13 mouse cellular contexts compared by ENCODE assay signal in genomic region chr17:79968819-79969218, GRCm38 (mm10).
A peak's percentile ranks its signal among the peaks of the same experiment; 100 is the strongest.
DNase-seq lines count a peak whose midpoint lies in the region; ATAC-seq lines count a peak whose summit lies in the region.
"Had no signal": no experiment of that assay in that cellular context is flagged by ENCODE, and none has a peak within 500 bp of the region (broad histone marks: within the 10 kb centered on the region; RNA-seq: fewer than 3 reads in every experiment).

No protein-coding gene starts in this region.

- no peak overlapping the region for H3K27ac ChIP-seq in heart, embryonic 12.5 days (ENCODE audit: poor library complexity, severe bottlenecking)
- peak overlapping the region; percentile 2; the same call in 1 of the 2 replicates for H3K27ac ChIP-seq in limb, embryonic 10.5 days
- peak overlapping the region; percentile 87 for H3K27ac ChIP-seq in stomach, embryonic 16.5 days (ENCODE audit: low read length)
- H3K27ac ChIP-seq: midbrain, embryonic 12.5 days had no signal

- H3K4me2 ChIP-seq in heart, embryonic 12.5 days: no peak overlapping the region
- no peak overlapping the region for H3K4me2 ChIP-seq in stomach, embryonic 16.5 days (ENCODE audit: low read depth, low read length)
- H3K4me2 ChIP-seq: midbrain, embryonic 12.5 days had no signal

- DNase-seq in heart, postnatal 4 days: no peak
- DNase-seq in limb, embryonic 10.5 days (ENCODE audit: low spot score): no peak
- DNase-seq in spleen, postnatal 36 days (ENCODE audit: low spot score in 2 of 2): no peak
- no peak for DNase-seq in thymus, postnatal 10 days (ENCODE audit: low spot score in 2 of 2)
- DNase-seq: adrenal gland, postnatal 10 days; B cell, adult 2 months; kidney, postnatal 4 days had no signal

- 0 out of 2 replicates have a peak, but pooled peaks cover 3% of the 10 kb centered on the region for H3K27me3 ChIP-seq in heart, embryonic 12.5 days (replicated peaks)
- peaks cover 35% of the 10 kb centered on the region for H3K27me3 ChIP-seq in megakaryocyte, embryonic 14.5 days (replicated peaks)
- peaks cover 16% of the 10 kb centered on the region; the same call in 1 of the 2 replicates for H3K27me3 ChIP-seq in limb, embryonic 10.5 days (ENCODE audit: low read depth, poor library complexity, severe bottlenecking)
- H3K27me3 ChIP-seq in stomach, embryonic 16.5 days (ENCODE audit: control insufficient read depth, insufficient read depth, low read length): no peaks in the 10 kb centered on the region

- WGBS in heart, embryonic 12.5 days: 54% methylated on average over 9 of the region's 9 CpGs
- WGBS in limb, embryonic 10.5 days: 78% methylated on average over 9 of the region's 9 CpGs
- WGBS in stomach, embryonic 16.5 days: 58% methylated on average over 9 of the region's 9 CpGs

- no peak overlapping the region for H3K4me3 ChIP-seq in heart, embryonic 12.5 days
- H3K4me3 ChIP-seq in megakaryocyte, embryonic 14.5 days (replicated peaks): peak overlapping the region; percentile 3
- no peak overlapping the region for H3K4me3 ChIP-seq in limb, embryonic 10.5 days
- no peak overlapping the region for H3K4me3 ChIP-seq in stomach, embryonic 16.5 days (replicated peaks; ENCODE audit: low read length)
- H3K4me3 ChIP-seq: midbrain, embryonic 12.5 days had no signal

- H3K9me3 ChIP-seq in heart, embryonic 12.5 days (replicated peaks): no peaks in the 10 kb centered on the region
- peaks cover 9% of the 10 kb centered on the region; the same call in 1 of the 2 replicates for H3K9me3 ChIP-seq in megakaryocyte, embryonic 14.5 days
- no peaks in the 10 kb centered on the region for H3K9me3 ChIP-seq in limb, embryonic 10.5 days (replicated peaks)
- H3K9me3 ChIP-seq in stomach, embryonic 16.5 days (replicated peaks; ENCODE audit: control insufficient read depth, low read length): no peaks in the 10 kb centered on the region
- H3K9me3 ChIP-seq: midbrain, embryonic 12.5 days had no signal

- H3K36me3 ChIP-seq in heart, embryonic 12.5 days: no peaks in the 10 kb centered on the region
- H3K36me3 ChIP-seq in megakaryocyte, embryonic 14.5 days (replicated peaks; ENCODE audit: low read length): no peaks in the 10 kb centered on the region
- H3K36me3 ChIP-seq in limb, embryonic 10.5 days: no peaks in the 10 kb centered on the region
- no peaks in the 10 kb centered on the region for H3K36me3 ChIP-seq in stomach, embryonic 16.5 days (ENCODE audit: control insufficient read depth, insufficient read depth, low read length)
- H3K36me3 ChIP-seq: midbrain, embryonic 12.5 days had no signal

- H3K4me1 ChIP-seq in heart, embryonic 12.5 days (replicated peaks): peaks cover 14% of the 10 kb centered on the region
- H3K4me1 ChIP-seq in megakaryocyte, embryonic 14.5 days: peaks cover 32% of the 10 kb centered on the region
- H3K4me1 ChIP-seq in limb, embryonic 10.5 days: peaks cover 43% of the 10 kb centered on the region
- peaks cover 27% of the 10 kb centered on the region for H3K4me1 ChIP-seq in stomach, embryonic 16.5 days (ENCODE audit: control insufficient read depth, insufficient read depth, low read length)

- no peak overlapping the region for H3K9ac ChIP-seq in heart, embryonic 12.5 days
- H3K9ac ChIP-seq in stomach, embryonic 16.5 days (ENCODE audit: low read length): no peak overlapping the region
- H3K9ac ChIP-seq: midbrain, embryonic 12.5 days had no signal

- ATAC-seq in heart, embryonic 12.5 days (ENCODE audit: insufficient number of reproducible peaks, low FRiP score): 0 out of 2 replicates have a peak, but pooled peaks have one; percentile 66
- no peak for ATAC-seq in megakaryocyte, adult 5-6 weeks (ENCODE audit: poor library complexity, severe bottlenecking)
- peak; percentile 49 for ATAC-seq in stomach, embryonic 16.5 days (ENCODE audit: insufficient read depth, low FRiP score)
- ATAC-seq: Patski had no signal
